Mouse (Mus musculus): ENCODE data around the gene Btbd18. TPM values are rescaled to one million over a fixed set of nuclear protein-coding genes. Genes with fewer than 3 reads are reported as not detected.

Btbd18 gene
- total and polyA plus RNA-seq, 2 experiments from 2014 or later: 0.35 TPM; not detected in 1

DNA sequence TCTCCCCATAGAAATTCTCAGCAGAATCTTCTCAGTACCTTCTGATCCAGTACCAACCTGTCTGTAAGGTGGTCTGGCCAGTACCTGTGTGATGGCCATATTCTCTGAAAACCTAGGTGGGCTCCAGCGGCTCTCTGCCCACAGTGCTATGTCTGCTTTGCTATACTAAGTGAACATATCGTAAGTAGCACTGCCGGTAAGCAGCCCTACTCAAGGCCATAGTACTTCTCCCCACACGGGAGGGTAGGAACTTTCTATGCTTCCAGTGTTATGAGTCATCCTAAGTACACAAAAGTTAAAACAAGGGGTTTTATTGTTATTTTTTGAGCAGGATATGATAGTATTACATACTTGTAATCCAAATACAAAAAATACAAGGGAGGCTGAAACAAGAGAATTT lies 24.9 kb upstream of the Btbd18 start:
- WGBS: 86% methylated on average over 4 of the region's 4 CpGs
- Histone ChIP-seq H3K27ac (ENCODE audit: low read depth, low read length) (no peak overlapping the region), H3K4me1 (ENCODE audit: insufficient read depth, low read length) (0 out of 2 replicates have a peak, but pooled peaks cover 7% of the 10 kb centered on the region), H3K4me2 (ENCODE audit: low read depth, low read length, poor library complexity, severe bottlenecking) (no peak overlapping the region), H3K9me3 (ENCODE audit: low read length) (no peaks in the 10 kb centered on the region), H3K27me3 (ENCODE audit: insufficient read depth, low read length) (no peaks in the 10 kb centered on the region), H3K9ac (replicated peaks; ENCODE audit: low read length, poor library complexity, severe bottlenecking) (no peak overlapping the region), H3K4me3 (ENCODE audit: low read depth, low read length) (no peak overlapping the region), H3K36me3 (ENCODE audit: insufficient read depth, low read length) (no peaks in the 10 kb centered on the region)
- TF ChIP-seq CTCF (IDR thresholded peaks at IDR 0.05): no peak
- no peak for DNase-seq (ENCODE audit: low spot score)
- no peak for ATAC-seq (ENCODE audit: low FRiP score)

GRCm38 (mm10) chr2:84634934-84635482 lies 23.9 kb upstream of the Btbd18 start:
- no peak overlapping the region for H3K4me3 ChIP-seq (ENCODE audit: low read depth, low read length)
- WGBS: 20% methylated on average over 4 of the region's 4 CpGs
- no peaks in the 10 kb centered on the region for H3K36me3 ChIP-seq (ENCODE audit: insufficient read depth, low read length)
- H3K9ac ChIP-seq (replicated peaks; ENCODE audit: low read length, poor library complexity, severe bottlenecking): no peak overlapping the region
- H3K27ac ChIP-seq (ENCODE audit: low read depth, low read length): peak overlapping the region; percentile 80
- H3K27me3 ChIP-seq (ENCODE audit: insufficient read depth, low read length): no peaks in the 10 kb centered on the region
- DNase-seq (ENCODE audit: low spot score) (peak; percentile 30), ATAC-seq (ENCODE audit: low FRiP score) (0 out of 2 replicates have a peak, but pooled peaks have one; percentile 20)
- TF ChIP-seq CTCF (IDR thresholded peaks at IDR 0.05): no peak
- 0 out of 2 replicates have a peak, but pooled peaks cover 7% of the 10 kb centered on the region for H3K4me1 ChIP-seq (ENCODE audit: insufficient read depth, low read length)
- H3K4me2 ChIP-seq (ENCODE audit: low read depth, low read length, poor library complexity, severe bottlenecking): peak overlapping the region; percentile 5; the same call in 1 of the 2 replicates
- H3K9me3 ChIP-seq (ENCODE audit: low read length): no peaks in the 10 kb centered on the region

GRCm38 (mm10) chr2:84635611-84636010 lies 23.3 kb upstream of the Btbd18 start:
- H3K4me2 ChIP-seq (ENCODE audit: low read depth, low read length, poor library complexity, severe bottlenecking): peak overlapping the region; percentile 5; the same call in 1 of the 2 replicates
- no peaks in the 10 kb centered on the region for H3K9me3 ChIP-seq (ENCODE audit: low read length)
- peak overlapping the region; percentile 80 for H3K27ac ChIP-seq (ENCODE audit: low read depth, low read length)
- no peaks in the 10 kb centered on the region for H3K27me3 ChIP-seq (ENCODE audit: insufficient read depth, low read length)
- H3K36me3 ChIP-seq (ENCODE audit: insufficient read depth, low read length): no peaks in the 10 kb centered on the region
- peak; percentile 90 for DNase-seq (ENCODE audit: low spot score)
- 0 out of 2 replicates have a peak, but pooled peaks cover 7% of the 10 kb centered on the region for H3K4me1 ChIP-seq (ENCODE audit: insufficient read depth, low read length)
- 4% methylated on average over 2 of the region's 2 CpGs for WGBS
- no peak overlapping the region for H3K4me3 ChIP-seq (ENCODE audit: low read depth, low read length)
- ATAC-seq (ENCODE audit: low FRiP score): peak; percentile 88
- no peak for TF ChIP-seq CTCF (IDR thresholded peaks at IDR 0.05)
- no peak overlapping the region for H3K9ac ChIP-seq (replicated peaks; ENCODE audit: low read length, poor library complexity, severe bottlenecking)

DNA sequence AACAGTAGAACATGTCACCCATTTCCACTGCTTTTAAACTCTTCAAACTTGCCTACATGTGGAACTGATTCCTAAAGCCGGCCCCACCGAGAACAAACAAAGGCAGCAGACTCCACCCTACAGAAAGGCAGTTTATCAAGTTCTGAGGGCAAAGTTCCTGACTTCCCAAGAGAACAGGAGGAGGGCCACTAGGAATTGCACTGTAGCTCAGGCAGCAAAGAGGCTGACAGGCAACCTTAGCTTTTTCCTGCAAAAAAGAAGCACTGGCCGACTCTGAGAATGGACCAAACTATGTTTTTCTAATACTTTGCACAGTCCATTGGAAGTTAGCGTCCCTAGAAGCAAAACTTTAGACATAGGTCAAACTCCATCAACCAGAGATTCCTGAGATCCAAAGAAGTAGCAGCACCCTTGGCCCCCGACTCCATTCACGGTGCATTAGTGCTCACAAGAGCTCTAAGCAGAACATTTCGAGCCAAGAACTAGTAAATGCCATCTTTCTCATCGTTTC lies 22.6 kb upstream of the Btbd18 start:
- Histone ChIP-seq H3K9ac (replicated peaks; ENCODE audit: low read length, poor library complexity, severe bottlenecking) (no peak overlapping the region), H3K9me3 (ENCODE audit: low read length) (no peaks in the 10 kb centered on the region), H3K4me3 (ENCODE audit: low read depth, low read length) (no peak overlapping the region), H3K36me3 (ENCODE audit: insufficient read depth, low read length) (no peaks in the 10 kb centered on the region), H3K27me3 (ENCODE audit: insufficient read depth, low read length) (no peaks in the 10 kb centered on the region), H3K27ac (ENCODE audit: low read depth, low read length) (peak overlapping the region; percentile 80), H3K4me1 (ENCODE audit: insufficient read depth, low read length) (0 out of 2 replicates have a peak, but pooled peaks cover 7% of the 10 kb centered on the region), H3K4me2 (ENCODE audit: low read depth, low read length, poor library complexity, severe bottlenecking) (0 out of 2 replicates have a peak overlapping the region, but pooled peaks have one; percentile 6)
- ATAC-seq (ENCODE audit: low FRiP score) (no peak), DNase-seq (ENCODE audit: low spot score) (no peak)
- WGBS: 22% methylated on average over 8 of the region's 8 CpGs
- TF ChIP-seq CTCF (IDR thresholded peaks at IDR 0.05): no peak

GRCm38 (mm10) chr2:84637452-84638165 lies 21.3 kb upstream of the Btbd18 start:
- H3K4me1 ChIP-seq (ENCODE audit: insufficient read depth, low read length): 0 out of 2 replicates have a peak, but pooled peaks cover 7% of the 10 kb centered on the region
- 34% methylated on average over 7 of the region's 7 CpGs for WGBS
- ATAC-seq (ENCODE audit: low FRiP score): no peak
- H3K4me2 ChIP-seq (ENCODE audit: low read depth, low read length, poor library complexity, severe bottlenecking): no peak overlapping the region
- H3K27me3 ChIP-seq (ENCODE audit: insufficient read depth, low read length): no peaks in the 10 kb centered on the region
- no peak overlapping the region for H3K4me3 ChIP-seq (ENCODE audit: low read depth, low read length)
- no peaks in the 10 kb centered on the region for H3K9me3 ChIP-seq (ENCODE audit: low read length)
- DNase-seq (ENCODE audit: low spot score): no peak
- no peaks in the 10 kb centered on the region for H3K36me3 ChIP-seq (ENCODE audit: insufficient read depth, low read length)
- no peak for TF ChIP-seq CTCF (IDR thresholded peaks at IDR 0.05)
- H3K9ac ChIP-seq (replicated peaks; ENCODE audit: low read length, poor library complexity, severe bottlenecking): no peak overlapping the region
- peak overlapping the region; percentile 48 for H3K27ac ChIP-seq (ENCODE audit: low read depth, low read length)
